Mouse (Mus musculus) kidney, adult 2 months (tissue): ENCODE results near the gene Fezf2.

Experiments
- CTCF ChIP-seq: fragments of 200-500 bp; conservative IDR thresholded peaks from 2 replicates; pipeline ENCODE4 v1.5.1; 2011; ENCODE audit warnings: low read depth, mild to moderate bottlenecking, control low read depth, low read length, moderate library complexity, mixed read lengths; ENCODE audit not compliant: insufficient read depth, insufficient read length
- POLR2A ChIP-seq: fragments of 200-500 bp; IDR thresholded peaks from one replicate; pipeline ENCODE4 v1.6.1; 2011; ENCODE audit warnings: low read depth, low read length, control low read depth

DNA sequence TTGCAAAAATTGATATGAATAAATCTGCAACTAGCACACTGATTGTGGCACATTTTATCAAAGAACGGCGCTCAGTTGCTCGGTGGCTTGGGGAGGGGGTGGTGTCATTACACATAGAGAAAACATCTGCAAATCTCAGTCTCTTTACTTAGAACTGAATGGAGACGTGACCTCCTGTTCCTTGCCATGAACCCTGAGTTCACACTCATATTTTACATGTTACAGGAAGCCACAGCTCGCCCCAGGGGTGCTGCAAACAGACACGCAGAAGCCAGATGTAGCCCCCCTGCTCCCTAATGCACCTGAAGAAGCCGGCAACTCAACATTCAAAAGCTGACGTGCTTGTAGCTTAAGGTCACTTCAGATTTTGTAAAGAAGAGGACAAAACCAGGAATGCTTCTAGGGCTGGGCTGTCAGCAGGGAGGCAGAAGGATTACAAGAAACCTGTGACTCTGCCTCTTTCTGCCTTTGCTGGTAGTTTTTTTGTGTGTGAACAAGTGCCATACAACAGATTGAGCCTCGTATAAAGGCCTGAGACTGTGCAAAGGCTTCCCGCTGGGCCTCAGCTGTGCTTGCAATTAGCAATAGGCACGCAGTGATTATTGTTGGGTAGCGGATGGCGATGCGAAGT lies 40.9 kb upstream of the Fezf2 start:
- no peak for TF ChIP-seq CTCF
- TF ChIP-seq POLR2A: no peak
